Mouse (Mus musculus) cerebellum, postnatal 10 days (tissue): ENCODE measurements around the gene Zfp687.

Experiments used
- DNase-seq, 2 experiments: peaks; one replicate each; pipeline ENCODE4 v3.0.0; 2021; ENCODE audit warnings: mixed read lengths in 2 of 2

The Zfp687 gene

DNA sequence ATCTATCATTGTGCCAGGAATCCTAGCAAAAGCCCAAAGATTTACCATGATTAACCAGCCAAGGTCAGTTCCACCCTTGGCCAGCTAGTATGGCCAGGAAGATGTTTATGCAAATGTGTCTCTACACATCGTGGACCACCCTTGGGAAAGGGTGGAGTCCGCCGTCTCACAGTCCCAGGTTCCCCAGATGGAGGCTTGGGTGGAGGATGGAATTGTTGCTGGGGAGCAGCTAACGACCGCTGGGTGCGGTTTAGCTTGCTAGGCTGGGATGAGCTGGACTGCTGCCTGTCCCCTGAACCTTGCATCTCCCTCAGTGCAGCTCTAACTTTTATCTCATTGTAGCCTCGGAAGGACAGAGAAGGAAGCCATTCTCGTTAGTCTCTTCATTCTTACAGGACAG is 55.4 kb downstream of the Zfp687 start:
- no peak for DNase-seq

DNA sequence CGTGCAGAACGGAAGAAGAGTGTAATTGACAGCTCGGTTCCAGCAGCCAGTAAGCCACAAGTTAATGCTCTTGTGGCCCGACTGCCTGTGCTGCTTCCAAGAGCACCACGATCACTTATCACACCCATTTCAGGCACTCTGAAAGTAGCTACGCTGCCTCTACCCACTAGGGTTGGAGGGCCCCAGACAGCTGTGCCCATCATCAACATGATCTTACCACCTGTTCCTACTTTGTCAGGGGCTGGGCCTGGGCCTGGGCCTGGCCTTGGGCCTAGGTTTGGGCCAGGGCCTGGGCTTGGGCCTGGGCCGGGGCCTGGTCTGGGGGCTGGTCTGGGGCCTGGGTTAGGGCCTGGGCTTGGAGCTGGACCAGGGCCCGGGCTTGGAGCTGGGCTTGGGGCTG is 57.0 kb downstream of the Zfp687 start:
- no peak for DNase-seq
